Mouse (Mus musculus): Measurements from ENCODE around the gene Hist1h3f. TPM values are rescaled to one million over a fixed set of nuclear protein-coding genes. Genes with fewer than 3 reads are reported as not detected.
"Not testable (repeated sequence)": the region's sequence is repeated elsewhere in the genome, so short reads cannot be mapped to it uniquely, and the experiment has no call there.

Gene Hist1h3f
- total and polyA plus RNA-seq, 3 experiments = 1.2 to 541 TPM; not detected in 1

GRCm38 (mm10) chr13:23585442-23586098 lies 41.7 kb downstream of the Hist1h3f start:
- Histone ChIP-seq H3K4me3 (ENCODE audit: control insufficient read depth in 1 of 2, insufficient read depth in 1 of 2, low read depth in 2 of 2, low read length in 2 of 2) (peak overlapping the region; percentile 51 to 60; a peak in 3 of 4 replicates), H3K27ac (ENCODE audit: control insufficient read depth, low read depth, low read length) (peak overlapping the region; percentile 98), H3K9ac (ENCODE audit: control insufficient read depth, low read depth, low read length, poor library complexity, severe bottlenecking) (peak overlapping the region; percentile 80), H3K36me3 (ENCODE audit: control insufficient read depth in 1 of 2, insufficient read depth in 2 of 2, low read length in 2 of 2) (peaks cover 0 to 32% of the 10 kb centered on the region in 2 experiments; a peak in 2 of 4 replicates)
- not testable (repeated sequence) for H3K9me3 ChIP-seq (replicated peaks; ENCODE audit: insufficient read depth, low read length); H3K79me2 ChIP-seq (ENCODE audit: control insufficient read depth, insufficient read depth, low read length, poor library complexity); H3K4me1 ChIP-seq (ENCODE audit: control insufficient read depth in 1 of 2, insufficient read depth in 2 of 2, low read length in 2 of 2); H3K27me3 ChIP-seq (ENCODE audit: control insufficient read depth in 1 of 2, insufficient read depth in 2 of 2, low read length in 2 of 2)
- peak; percentile 95 for DNase-seq (ENCODE audit: low read depth, low spot score)
- TF ChIP-seq POLR2A (IDR thresholded peaks at IDR 0.05; ENCODE audit: control insufficient read depth in 1 of 2, insufficient read depth in 1 of 2, low read depth in 1 of 2, low read length in 2 of 2, poor library complexity in 1 of 2) (peak; percentile 91 to 98), TBP (IDR thresholded peaks at IDR 0.05; ENCODE audit: low read depth, low read length) (peak; percentile 99), UBTF (IDR thresholded peaks at IDR 0.05; ENCODE audit: borderline replicate concordance, insufficient read depth, low read depth, low read length) (peak; percentile 90; the same call in 1 of the 2 replicates), POLR2AphosphoS5 (IDR thresholded peaks at IDR 0.05; ENCODE audit: borderline replicate concordance, low read depth, low read length) (peak; percentile 94; the same call in 1 of the 2 replicates)

- H3K79me2 ChIP-seq (ENCODE audit: control insufficient read depth, insufficient read depth, low read length, poor library complexity) = no peaks in the 10 kb centered on the region; the same call in 1 of the 2 replicates
- peaks cover 0 to 8% of the 10 kb centered on the region in 2 experiments; a peak in 2 of 4 replicates for H3K4me1 ChIP-seq (ENCODE audit: control insufficient read depth in 1 of 2, insufficient read depth in 2 of 2, low read length in 2 of 2)
- peak; percentile 65 for DNase-seq (ENCODE audit: low read depth, low spot score)
- no peaks in the 10 kb centered on the region for H3K27me3 ChIP-seq (ENCODE audit: control insufficient read depth in 1 of 2, insufficient read depth in 2 of 2, low read length in 2 of 2)
- no peaks in the 10 kb centered on the region for H3K9me3 ChIP-seq (replicated peaks; ENCODE audit: insufficient read depth, low read length)
- peak overlapping the region; percentile 44 to 62 for H3K4me3 ChIP-seq (ENCODE audit: control insufficient read depth in 1 of 2, insufficient read depth in 1 of 2, low read depth in 2 of 2, low read length in 2 of 2)
- peaks cover 0 to 27% of the 10 kb centered on the region in 2 experiments; a peak in 2 of 4 replicates for H3K36me3 ChIP-seq (ENCODE audit: control insufficient read depth in 1 of 2, insufficient read depth in 2 of 2, low read length in 2 of 2)
- TF ChIP-seq NELFE (IDR thresholded peaks at IDR 0.05; ENCODE audit: low read depth, low read length) (no peak), TBP (IDR thresholded peaks at IDR 0.05; ENCODE audit: low read depth, low read length) (no peak), ZKSCAN1 (IDR thresholded peaks at IDR 0.05; ENCODE audit: low read depth, low read length) (no peak), CHD2 (IDR thresholded peaks at IDR 0.05; ENCODE audit: low read length) (no peak), MAZ (IDR thresholded peaks at IDR 0.05; ENCODE audit: low read depth, low read length) (no peak), POLR2A (IDR thresholded peaks at IDR 0.05; ENCODE audit: control insufficient read depth in 1 of 2, insufficient read depth in 1 of 2, low read depth in 1 of 2, low read length in 2 of 2, poor library complexity in 1 of 2) (no peak; a peak in 1 of 4 replicates), GATA1 (IDR thresholded peaks at IDR 0.05; ENCODE audit: low read depth, low read length) (0 out of 2 replicates have a peak, but pooled peaks have one; percentile 32)
- peak overlapping the region; percentile 99 for H3K27ac ChIP-seq (ENCODE audit: control insufficient read depth, low read depth, low read length)
- peak overlapping the region; percentile 79 for H3K9ac ChIP-seq (ENCODE audit: control insufficient read depth, low read depth, low read length, poor library complexity, severe bottlenecking)
Measured at GRCm38 (mm10) chr13:23586099-23586939, 42.5 kb downstream of the Hist1h3f start.

GRCm38 (mm10) chr13:23586940-23587225 lies 43.0 kb downstream of the Hist1h3f start:
- DNase-seq (ENCODE audit: low read depth, low spot score) = peak; percentile 70
- no peaks in the 10 kb centered on the region for H3K9me3 ChIP-seq (replicated peaks; ENCODE audit: insufficient read depth, low read length)
- H3K4me1 ChIP-seq (ENCODE audit: control insufficient read depth in 1 of 2, insufficient read depth in 2 of 2, low read length in 2 of 2) = peaks cover 0 to 8% of the 10 kb centered on the region in 2 experiments; a peak in 2 of 4 replicates
- peak overlapping the region; percentile 99 for H3K27ac ChIP-seq (ENCODE audit: control insufficient read depth, low read depth, low read length)
- peak overlapping the region; percentile 44 to 62 for H3K4me3 ChIP-seq (ENCODE audit: control insufficient read depth in 1 of 2, insufficient read depth in 1 of 2, low read depth in 2 of 2, low read length in 2 of 2)
- H3K27me3 ChIP-seq (ENCODE audit: control insufficient read depth in 1 of 2, insufficient read depth in 2 of 2, low read length in 2 of 2) = no peaks in the 10 kb centered on the region
- no peak for TF ChIP-seq MAX (IDR thresholded peaks at IDR 0.05; ENCODE audit: low read length)
- TF ChIP-seq GATA1 (IDR thresholded peaks at IDR 0.05; ENCODE audit: low read depth, low read length) = no peak
- no peak for TF ChIP-seq ZC3H11A (IDR thresholded peaks at IDR 0.05; ENCODE audit: low read depth, low read length)
- TF ChIP-seq RAD21 (IDR thresholded peaks at IDR 0.05; ENCODE audit: low read depth, low read length) = no peak
- TF ChIP-seq ELF1 (IDR thresholded peaks at IDR 0.05; ENCODE audit: low read depth, low read length) = no peak
- no peaks in the 10 kb centered on the region; the same call in 1 of the 2 replicates for H3K79me2 ChIP-seq (ENCODE audit: control insufficient read depth, insufficient read depth, low read length, poor library complexity)
- H3K36me3 ChIP-seq (ENCODE audit: control insufficient read depth in 1 of 2, insufficient read depth in 2 of 2, low read length in 2 of 2) = peaks cover 0 to 27% of the 10 kb centered on the region in 2 experiments; a peak in 2 of 4 replicates
- H3K9ac ChIP-seq (ENCODE audit: control insufficient read depth, low read depth, low read length, poor library complexity, severe bottlenecking) = peak overlapping the region; percentile 79

All from MEL (cell line).